9 mouse cellular contexts compared by ENCODE assay signal in the genomic region with DNA sequence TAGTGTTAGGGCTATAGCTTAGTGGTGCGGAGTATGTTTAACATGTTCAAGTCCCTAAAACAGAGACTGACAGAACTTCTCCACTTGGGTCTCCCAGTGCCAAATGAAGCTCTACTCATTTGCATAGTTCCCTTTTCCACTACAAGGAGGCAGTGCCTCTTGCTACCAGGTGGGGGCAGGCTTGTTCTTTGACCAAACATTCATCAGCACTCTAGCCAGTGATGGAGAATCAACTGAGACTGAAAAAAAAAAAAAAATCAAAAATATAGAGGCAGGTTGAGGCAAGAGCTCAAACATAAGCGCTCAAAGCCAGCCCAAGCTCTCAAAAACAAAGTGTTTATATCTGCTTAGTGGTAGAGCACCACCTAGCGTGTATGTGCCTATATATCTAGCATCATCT. TPM values are rescaled to one million over a fixed set of nuclear protein-coding genes. Genes with fewer than 3 reads are reported as not detected.
DNase-seq lines count a peak whose midpoint lies in the region; ATAC-seq and TF ChIP-seq lines count a peak whose summit lies in the region.
"Had no signal": no experiment of that assay in that cellular context is flagged by ENCODE, and none has a peak within 500 bp of the region (broad histone marks: within the 10 kb centered on the region; RNA-seq: fewer than 3 reads in every experiment).

No protein-coding gene starts in this region.

- peaks cover 17% of the 10 kb centered on the region for H3K4me1 ChIP-seq in cerebellum, adult 2 months (ENCODE audit: control insufficient read depth, insufficient read depth, low read length)
- H3K4me1 ChIP-seq in midbrain, embryonic 11.5 days (ENCODE audit: control insufficient read depth, insufficient read depth, low read length): peaks cover 10% of the 10 kb centered on the region
- peaks cover 22% of the 10 kb centered on the region for H3K4me1 ChIP-seq in midbrain, embryonic 13.5 days (replicated peaks)

- H3K9me3 ChIP-seq in midbrain, embryonic 11.5 days (ENCODE audit: control insufficient read depth, low read length): no peaks in the 10 kb centered on the region
- H3K9me3 ChIP-seq in midbrain, embryonic 13.5 days: no peaks in the 10 kb centered on the region
- H3K9me3 ChIP-seq: hindbrain, embryonic 15.5 days had no signal

- no peak overlapping the region for H3K4me2 ChIP-seq in midbrain, embryonic 11.5 days
- H3K4me2 ChIP-seq in midbrain, embryonic 13.5 days (replicated peaks): no peak overlapping the region
- H3K4me2 ChIP-seq: hindbrain, embryonic 15.5 days had no signal

- no peak overlapping the region for H3K4me3 ChIP-seq in cerebellum, adult 2 months (replicated peaks; ENCODE audit: insufficient read depth, low read depth, low read length)
- no peak overlapping the region for H3K4me3 ChIP-seq in midbrain, embryonic 11.5 days (ENCODE audit: low read depth, low read length)
- no peak overlapping the region for H3K4me3 ChIP-seq in midbrain, embryonic 13.5 days (replicated peaks)
- H3K4me3 ChIP-seq: hindbrain, embryonic 15.5 days had no signal

- H3K36me3 ChIP-seq in midbrain, embryonic 11.5 days (ENCODE audit: control insufficient read depth, insufficient read depth, low read length): no peaks in the 10 kb centered on the region
- no peaks in the 10 kb centered on the region for H3K36me3 ChIP-seq in midbrain, embryonic 13.5 days
- H3K36me3 ChIP-seq: hindbrain, embryonic 15.5 days had no signal

- TF ChIP-seq CTCF in cerebellum, adult 2 months (IDR thresholded peaks at IDR 0.05; ENCODE audit: borderline replicate concordance, insufficient read depth, low read depth, low read length): peak; percentile 72

- no peak for ATAC-seq in midbrain, embryonic 11.5 days (ENCODE audit: low FRiP score)
- ATAC-seq in midbrain, embryonic 13.5 days: no peak

- no peak overlapping the region for H3K27ac ChIP-seq in cerebellum, adult 2 months (ENCODE audit: insufficient read depth, low read length)
- no peak overlapping the region for H3K27ac ChIP-seq in midbrain, embryonic 11.5 days (ENCODE audit: low read depth, low read length)
- no peak overlapping the region for H3K27ac ChIP-seq in midbrain, embryonic 13.5 days
- H3K27ac ChIP-seq: hindbrain, embryonic 15.5 days had no signal

- no peak overlapping the region for H3K9ac ChIP-seq in midbrain, embryonic 11.5 days (ENCODE audit: low read length)
- no peak overlapping the region for H3K9ac ChIP-seq in midbrain, embryonic 13.5 days (replicated peaks)
- H3K9ac ChIP-seq: hindbrain, embryonic 15.5 days had no signal

- 63% methylated on average over 3 of the region's 3 CpGs for WGBS in cerebellum, adult 2 months
- WGBS in midbrain, embryonic 11.5 days: 76% methylated on average over 3 of the region's 3 CpGs
- 72% methylated on average over 3 of the region's 3 CpGs for WGBS in midbrain, embryonic 13.5 days

- H3K27me3 ChIP-seq in cerebellum, adult 2 months (ENCODE audit: control insufficient read depth, insufficient read depth, low read length): no peaks in the 10 kb centered on the region
- H3K27me3 ChIP-seq in midbrain, embryonic 11.5 days (ENCODE audit: control insufficient read depth, insufficient read depth, low read length): no peaks in the 10 kb centered on the region
- no peaks in the 10 kb centered on the region for H3K27me3 ChIP-seq in midbrain, embryonic 13.5 days
- H3K27me3 ChIP-seq: hindbrain, embryonic 15.5 days had no signal

- TF ChIP-seq POLR2A in cerebellum, adult 2 months (IDR thresholded peaks at IDR 0.05; ENCODE audit: borderline replicate concordance, insufficient read depth, low read length): no peak

- intact Hi-C loops in gastrocnemius, postnatal 14 days (cut with DNase I; ENCODE audit: low total_unique reads): no loop called here

- DNase-seq in cerebellum, adult 2 months: peak; percentile 54 to 63
- no peak for DNase-seq in cerebellum, adult 11 months
- peak; percentile 87 for DNase-seq in midbrain, embryonic 11.5 days (ENCODE audit: low spot score, missing footprints)
- DNase-seq in adrenal gland, postnatal 25 days: peak; percentile 58
- peak; percentile 58 for DNase-seq in gastrocnemius, postnatal 14 days
- DNase-seq in lung, adult 18-20 months: peak; percentile 48 to 67
- DNase-seq in spleen, postnatal 10 days (ENCODE audit: low spot score in 2 of 2): peak; percentile 79 to 87

RNA-seq across cellular contexts. Expression of gene Slc3a2, which starts 4.8 kb away (rescaled TPM):
- 214 and 221 TPM in 2 replicates for polyA plus RNA-seq in cerebellum, adult 2 months (2012; rRNA removed)
- 139 and 142 TPM in 2 replicates for polyA plus RNA-seq in midbrain, embryonic 11.5 days (2014; fragmentation: Nextera tagmentation; extraction: Ambion mirVana)
- 151 and 153 TPM in 2 replicates for polyA plus RNA-seq in midbrain, embryonic 13.5 days (2015; fragmentation: Nextera tagmentation; extraction: Ambion mirVana)
- total RNA-seq in adrenal gland, postnatal 25 days (2021): 269 and 403 TPM in 2 replicates
- total RNA-seq in gastrocnemius, postnatal 14 days (2021): 10 to 100 TPM; 24.6 to 26.8 TPM

RNA-seq across cellular contexts. Expression of gene Wdr74, which starts 17.3 kb away (rescaled TPM):
- polyA plus RNA-seq in cerebellum, adult 2 months (2012; rRNA removed): 55.5 and 57.6 TPM in 2 replicates
- polyA plus RNA-seq in midbrain, embryonic 11.5 days (2014; fragmentation: Nextera tagmentation; extraction: Ambion mirVana): 74.2 and 83.7 TPM in 2 replicates
- 89.1 and 93.4 TPM in 2 replicates for polyA plus RNA-seq in midbrain, embryonic 13.5 days (2015; fragmentation: Nextera tagmentation; extraction: Ambion mirVana)
- 52.0 and 57.7 TPM in 2 replicates for total RNA-seq in adrenal gland, postnatal 25 days (2021)
- 10 to 100 TPM; 21.7 to 23.4 TPM for total RNA-seq in gastrocnemius, postnatal 14 days (2021)

RNA-seq across cellular contexts. Expression of gene 1700092M07Rik, which starts 22.2 kb away (rescaled TPM):
- 0.33 and 0.65 TPM in 2 replicates for polyA plus RNA-seq in cerebellum, adult 2 months (2012; rRNA removed)
- polyA plus RNA-seq in midbrain, embryonic 11.5 days (2014; fragmentation: Nextera tagmentation; extraction: Ambion mirVana): 1.5 and 2.7 TPM in 2 replicates
- 2.2 and 2.5 TPM in 2 replicates for polyA plus RNA-seq in midbrain, embryonic 13.5 days (2015; fragmentation: Nextera tagmentation; extraction: Ambion mirVana)
- 2.6 and 2.8 TPM in 2 replicates for total RNA-seq in adrenal gland, postnatal 25 days (2021)
- total RNA-seq in gastrocnemius, postnatal 14 days (2021): not detected

RNA-seq across cellular contexts. Expression of gene Stx5a, which starts 22.9 kb away (rescaled TPM):
- polyA plus RNA-seq in cerebellum, adult 2 months (2012; rRNA removed): 116 and 119 TPM in 2 replicates
- 85.6 and 94.7 TPM in 2 replicates for polyA plus RNA-seq in midbrain, embryonic 11.5 days (2014; fragmentation: Nextera tagmentation; extraction: Ambion mirVana)
- polyA plus RNA-seq in midbrain, embryonic 13.5 days (2015; fragmentation: Nextera tagmentation; extraction: Ambion mirVana): 121 and 127 TPM in 2 replicates
- 92.3 and 106 TPM in 2 replicates for total RNA-seq in adrenal gland, postnatal 25 days (2021)
- total RNA-seq in gastrocnemius, postnatal 14 days (2021): 10 to 100 TPM; 24.1 to 28.0 TPM

RNA-seq across cellular contexts. Expression of gene Nxf1, which starts 38.5 kb away (rescaled TPM):
- 134 and 135 TPM in 2 replicates for polyA plus RNA-seq in cerebellum, adult 2 months (2012; rRNA removed)
- polyA plus RNA-seq in midbrain, embryonic 11.5 days (2014; fragmentation: Nextera tagmentation; extraction: Ambion mirVana): 209 and 235 TPM in 2 replicates
- 195 and 206 TPM in 2 replicates for polyA plus RNA-seq in midbrain, embryonic 13.5 days (2015; fragmentation: Nextera tagmentation; extraction: Ambion mirVana)
- total RNA-seq in adrenal gland, postnatal 25 days (2021): 128 and 179 TPM in 2 replicates
- total RNA-seq in gastrocnemius, postnatal 14 days (2021): 10 to 100 TPM; 32.5 to 33.2 TPM
